Mouse (Mus musculus) E14TG2a.4 (cell line): ENCODE measurements at regions not wholly inside any gene's neighbourhood (a gene's known extent, or its start where the extent isn't known, plus 50 kb on each side); places are given as distances from the start of the nearest gene placed in this dataset.
A peak's percentile ranks its signal among the peaks of the same experiment; 100 is the strongest.

ENCODE experiments used
- H3K27me3 ChIP-seq: 2 replicates; pipeline ENCODE4 v1.6.1; 2014; ENCODE audit warnings: low read length, control low read depth; ENCODE audit not compliant: insufficient read depth
- H3K36me3 ChIP-seq: 2 replicates; pipeline ENCODE4 v1.6.1; 2014; ENCODE audit warnings: low read length, control low read depth; ENCODE audit not compliant: insufficient read depth
- H3K4me1 ChIP-seq: replicated peaks from 2 replicates; pipeline ENCODE4 v1.6.1; 2014; ENCODE audit warnings: low read depth, low read length, control low read depth
- H3K4me3 ChIP-seq: replicated peaks from 2 replicates; pipeline ENCODE4 v1.5.1; 2014; ENCODE audit warnings: mild to moderate bottlenecking, low read length
- H3K9me3 ChIP-seq: 2 replicates; pipeline ENCODE4 v1.6.1; 2014; ENCODE audit warnings: low read length, control low read depth
- CTCF ChIP-seq: conservative IDR thresholded peaks from 2 replicates; pipeline ENCODE4 v1.5.1; 2014; ENCODE audit warnings: low read length
- NANOG ChIP-seq: IDR thresholded peaks from 2 replicates; pipeline ENCODE4 v1.6.1; 2014; ENCODE audit warnings: borderline replicate concordance, low read length, mixed read lengths
- POU5F1 ChIP-seq: IDR thresholded peaks from 2 replicates; pipeline ENCODE4 v1.6.1; 2014; ENCODE audit warnings: low read length, borderline replicate concordance

DNA sequence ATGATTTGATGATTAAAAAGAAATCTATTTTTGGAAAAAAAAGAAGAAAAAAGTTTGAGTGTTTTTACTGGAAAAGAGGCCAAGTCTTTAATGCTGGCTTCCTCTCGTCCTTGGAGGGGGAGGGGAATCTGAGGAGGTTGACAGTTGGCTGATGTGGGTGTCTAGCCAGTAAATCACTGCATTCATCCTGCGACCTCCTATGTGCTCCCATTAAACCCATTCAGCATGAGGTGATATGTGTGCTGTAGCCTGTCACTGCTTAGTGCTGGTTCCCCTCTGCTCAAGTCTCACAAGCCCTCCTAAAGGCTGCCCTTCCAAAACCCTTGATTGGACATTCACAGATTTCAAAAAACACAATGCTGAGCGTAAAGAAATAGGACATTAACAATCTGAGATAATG, 68.7 kb downstream of the Atoh1 start:
- Histone ChIP-seq H3K27me3 (peaks cover 10% of the 10 kb centered on the region; the same call in 1 of the 2 replicates), H3K4me3 (no peak overlapping the region), H3K9me3 (no peaks in the 10 kb centered on the region), H3K4me1 (peaks cover 7% of the 10 kb centered on the region), H3K36me3 (no peaks in the 10 kb centered on the region)
- TF ChIP-seq POU5F1 (no peak), NANOG (no peak), CTCF (no peak)

DNA sequence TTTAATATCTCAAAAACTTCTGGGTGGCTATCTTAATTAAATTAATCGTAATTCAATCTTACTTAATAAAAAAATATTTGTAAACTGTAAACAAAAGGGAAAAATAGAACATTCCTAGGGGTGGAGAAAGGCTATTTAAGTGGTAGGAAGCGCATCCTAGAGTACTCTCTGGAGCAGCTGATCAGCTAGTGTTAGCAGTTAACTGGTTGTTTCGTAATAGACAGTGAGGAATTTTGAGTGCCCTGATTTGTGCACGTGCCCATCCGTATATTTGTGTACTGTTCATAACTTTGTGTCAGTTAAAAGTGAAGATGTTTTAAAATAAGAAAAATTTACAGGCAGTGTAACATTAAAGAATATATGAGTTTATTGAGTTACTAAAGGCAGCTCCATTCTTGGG, 69.9 kb downstream of the Atoh1 start:
- TF ChIP-seq NANOG (no peak), POU5F1 (no peak), CTCF (no peak)
- H3K9me3 ChIP-seq = no peaks in the 10 kb centered on the region
- H3K4me3 ChIP-seq = no peak overlapping the region
- no peaks in the 10 kb centered on the region for H3K36me3 ChIP-seq
- H3K27me3 ChIP-seq = peaks cover 10% of the 10 kb centered on the region; the same call in 1 of the 2 replicates
- peaks cover 7% of the 10 kb centered on the region for H3K4me1 ChIP-seq

DNA sequence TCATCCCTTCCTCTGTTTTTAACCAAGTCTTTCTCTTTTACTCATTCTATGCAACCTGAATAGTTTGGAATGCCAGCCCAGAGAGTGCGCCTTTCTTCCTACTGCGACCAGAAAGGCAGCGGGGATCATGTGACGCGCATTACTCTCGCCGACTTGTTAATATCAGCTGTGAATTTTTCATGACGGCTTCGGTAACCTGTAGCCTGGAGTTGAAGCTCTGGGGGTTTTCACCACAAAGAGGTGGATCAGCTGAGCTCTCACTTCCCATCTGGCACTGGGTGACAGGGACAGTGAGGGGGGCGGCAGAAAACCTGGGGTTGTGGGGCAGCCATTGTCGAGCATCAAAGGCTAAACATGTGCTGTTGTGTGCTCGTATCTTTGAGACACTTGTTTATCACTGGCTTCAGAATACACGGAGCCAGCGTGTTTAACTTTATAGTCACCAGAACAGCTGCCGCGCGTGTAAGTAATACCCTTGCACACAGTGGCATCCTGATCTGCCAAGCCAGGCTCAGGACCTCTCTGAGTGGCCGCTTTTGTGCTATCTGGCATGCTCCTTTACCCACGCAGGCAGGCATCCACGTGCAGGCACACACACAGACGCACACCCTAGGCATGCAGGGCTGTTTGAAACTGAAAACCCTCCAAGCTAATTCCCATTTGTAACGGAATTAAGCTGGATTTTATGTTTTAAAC, 70.5 kb downstream of the Atoh1 start:
- Histone ChIP-seq H3K4me1 (peaks cover 7% of the 10 kb centered on the region), H3K36me3 (no peaks in the 10 kb centered on the region), H3K27me3 (peaks cover 10% of the 10 kb centered on the region; the same call in 1 of the 2 replicates), H3K4me3 (peak overlapping the region; percentile 17), H3K9me3 (no peaks in the 10 kb centered on the region)
- no peak for TF ChIP-seq POU5F1
- TF ChIP-seq NANOG = no peak
- no peak for TF ChIP-seq CTCF

DNA sequence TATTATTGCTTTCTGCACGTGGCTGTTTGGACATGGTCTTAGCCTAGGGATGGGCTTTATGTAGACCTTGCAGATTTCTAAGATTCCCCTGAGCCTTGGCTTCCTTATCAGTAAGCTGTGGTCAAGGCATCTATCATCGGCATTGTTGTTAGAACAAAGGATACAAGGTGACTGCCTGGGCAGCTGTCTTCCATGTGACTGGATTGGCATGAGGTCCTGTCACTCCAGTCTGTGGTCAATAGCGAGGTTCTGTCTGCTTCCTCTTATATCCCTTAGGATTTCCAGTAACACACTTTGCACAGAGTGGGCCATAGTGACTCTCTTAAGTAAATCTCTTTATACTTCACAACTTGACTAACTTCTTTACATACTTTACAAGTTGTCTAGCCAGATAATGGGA, 72.0 kb downstream of the Atoh1 start:
- Histone ChIP-seq H3K9me3 (no peaks in the 10 kb centered on the region), H3K27me3 (peaks cover 10% of the 10 kb centered on the region; the same call in 1 of the 2 replicates), H3K4me3 (no peak overlapping the region), H3K36me3 (no peaks in the 10 kb centered on the region), H3K4me1 (peaks cover 7% of the 10 kb centered on the region)
- TF ChIP-seq POU5F1 (no peak), NANOG (no peak), CTCF (no peak)

DNA sequence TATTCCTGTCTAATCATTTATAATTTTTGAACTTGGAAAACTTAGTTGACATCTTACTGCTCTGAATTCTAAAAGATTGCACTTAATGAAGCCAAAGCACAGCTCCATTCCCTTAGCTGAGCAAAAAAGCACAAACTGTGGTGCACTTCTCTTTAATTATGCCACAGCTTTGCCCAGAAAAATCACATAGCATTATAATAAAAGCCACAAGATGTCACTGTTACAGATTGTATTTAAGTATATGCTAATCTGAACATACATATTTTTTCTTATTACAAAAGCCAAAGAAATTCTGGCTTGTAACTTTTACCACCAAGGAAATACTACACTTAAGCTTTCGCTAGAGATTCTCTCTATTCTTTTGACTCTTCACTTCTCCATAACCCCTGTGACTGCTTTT, 86.2 kb downstream of the Atoh1 start:
- H3K4me1 ChIP-seq = no peaks in the 10 kb centered on the region
- no peaks in the 10 kb centered on the region for H3K36me3 ChIP-seq
- TF ChIP-seq CTCF = no peak
- no peak for TF ChIP-seq NANOG
- no peak for TF ChIP-seq POU5F1
- no peaks in the 10 kb centered on the region for H3K9me3 ChIP-seq
- no peaks in the 10 kb centered on the region for H3K27me3 ChIP-seq
- no peak overlapping the region for H3K4me3 ChIP-seq

DNA sequence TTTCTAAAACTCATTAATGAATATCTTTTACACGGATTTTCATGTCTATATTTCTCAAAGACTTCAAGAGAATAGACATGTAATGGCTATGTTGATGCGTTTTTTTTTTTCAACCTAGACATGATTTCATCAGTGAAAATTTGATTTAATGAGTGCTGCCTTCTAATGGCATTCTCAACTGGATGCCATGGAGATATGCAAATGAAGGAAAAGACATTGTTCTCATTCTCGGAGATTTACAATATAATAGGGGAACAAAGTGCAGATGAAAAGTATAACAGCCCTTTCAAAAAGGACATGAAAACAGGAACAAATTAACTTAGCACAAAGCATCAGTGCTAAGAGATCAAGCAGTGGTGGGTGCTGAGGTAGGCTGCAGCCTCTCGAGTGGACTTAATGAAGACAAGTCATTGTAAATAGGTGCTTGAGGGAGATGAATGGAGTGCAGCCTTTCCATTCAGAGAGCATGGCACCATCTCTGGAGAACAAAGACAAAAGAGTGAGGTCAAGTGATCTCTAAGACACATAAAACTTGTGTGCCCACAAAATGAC, 120.2 kb downstream of the Atoh1 start:
- no peaks in the 10 kb centered on the region for H3K4me1 ChIP-seq
- H3K4me3 ChIP-seq = no peak overlapping the region
- H3K27me3 ChIP-seq = no peaks in the 10 kb centered on the region
- no peaks in the 10 kb centered on the region for H3K36me3 ChIP-seq
- no peaks in the 10 kb centered on the region for H3K9me3 ChIP-seq
- TF ChIP-seq POU5F1 = no peak
- TF ChIP-seq CTCF = no peak
- TF ChIP-seq NANOG = no peak

DNA sequence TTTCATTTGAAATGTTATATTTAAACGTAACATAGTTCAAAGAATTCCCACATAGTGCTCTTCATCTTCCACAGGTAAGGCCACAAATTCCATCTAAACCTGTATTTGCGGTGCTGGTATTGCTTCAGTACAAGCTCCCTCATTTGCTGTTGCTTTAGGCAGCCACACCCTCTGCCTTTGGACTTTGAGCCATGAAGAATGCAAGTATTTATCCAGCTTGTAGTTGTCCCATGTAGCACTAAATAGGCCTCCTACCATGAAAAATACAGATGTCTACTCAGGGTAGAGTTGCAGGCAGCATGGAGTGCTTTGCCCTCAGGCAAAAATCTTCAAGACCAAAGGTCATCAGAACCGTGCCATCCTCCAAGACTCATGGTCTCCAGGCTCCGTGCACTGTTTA, 134.0 kb downstream of the Atoh1 start:
- no peaks in the 10 kb centered on the region for H3K4me1 ChIP-seq
- H3K27me3 ChIP-seq = no peaks in the 10 kb centered on the region
- H3K9me3 ChIP-seq = peaks cover 4% of the 10 kb centered on the region; the same call in 1 of the 2 replicates
- TF ChIP-seq NANOG (no peak), CTCF (no peak), POU5F1 (no peak)
- no peak overlapping the region for H3K4me3 ChIP-seq
- H3K36me3 ChIP-seq = no peaks in the 10 kb centered on the region

DNA sequence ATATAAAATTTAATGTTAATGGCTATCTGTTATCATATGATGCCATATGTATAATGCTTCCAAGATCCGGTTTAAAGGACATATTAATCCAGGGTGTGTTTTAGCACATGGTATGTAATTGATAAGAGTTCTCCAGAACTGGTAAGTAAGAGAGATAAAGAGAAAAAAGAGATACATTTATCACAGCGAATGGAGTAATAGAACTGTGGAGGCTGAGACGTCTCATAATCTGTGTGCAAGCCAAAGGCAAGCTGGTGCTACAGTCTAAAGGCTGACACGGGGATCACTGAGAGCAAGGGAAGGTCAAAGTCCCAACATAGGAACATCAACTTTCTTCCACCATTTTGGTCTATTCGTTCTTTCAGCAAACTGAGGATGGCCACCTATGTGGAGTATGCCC, 146.0 kb upstream of the Smarcad1 start:
- no peaks in the 10 kb centered on the region for H3K9me3 ChIP-seq
- TF ChIP-seq CTCF = no peak
- no peak for TF ChIP-seq POU5F1
- no peak for TF ChIP-seq NANOG
- H3K4me3 ChIP-seq = no peak overlapping the region
- no peaks in the 10 kb centered on the region for H3K4me1 ChIP-seq
- H3K36me3 ChIP-seq = no peaks in the 10 kb centered on the region
- no peaks in the 10 kb centered on the region for H3K27me3 ChIP-seq
